Mouse (Mus musculus) cerebellum, adult 9-10 months (tissue): ENCODE measurements around the gene Serf2.

Experiments
- DNase-seq: peaks from one replicate; pipeline ENCODE4 v3.0.0; 2022

The Serf2 gene

DNA sequence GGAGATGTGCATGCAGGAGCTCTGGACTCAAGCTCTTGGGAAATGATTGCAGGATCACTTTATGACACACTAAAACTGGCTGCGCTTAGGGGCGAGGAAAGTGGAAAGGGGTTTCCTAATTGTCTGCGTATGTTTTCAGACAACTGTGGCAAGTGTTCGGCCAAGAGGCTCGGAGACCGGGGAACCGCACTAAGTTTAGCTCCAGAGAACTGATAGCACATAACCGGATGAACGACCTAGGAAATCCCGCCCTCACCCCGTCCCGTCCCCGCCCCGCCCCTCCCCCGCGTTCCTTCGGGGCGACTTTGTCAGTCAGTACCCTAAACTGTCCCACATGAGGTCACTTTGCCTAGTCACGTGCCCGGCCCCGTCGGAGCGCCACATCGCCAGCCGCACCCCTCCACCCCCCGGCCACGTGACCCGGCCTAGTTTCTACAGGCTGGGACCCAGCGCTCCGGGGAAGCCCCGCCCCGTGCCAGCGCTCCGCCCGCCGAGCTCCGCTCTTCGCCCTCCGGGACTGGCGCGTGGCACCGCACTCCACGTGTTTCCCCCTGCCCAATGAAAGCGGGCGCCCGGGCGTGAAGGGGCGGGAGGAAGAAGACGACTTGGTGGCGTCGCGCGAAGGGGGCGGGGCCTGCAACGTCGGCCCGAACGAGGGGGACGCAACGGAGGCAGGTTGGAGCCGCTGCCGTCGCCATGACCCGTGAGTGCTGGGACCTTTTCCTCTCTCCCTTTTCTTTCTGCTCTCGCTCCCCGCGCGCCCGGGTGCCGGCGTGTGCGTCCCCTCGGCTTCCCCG, at the start of gene Serf2:
Serf2 (plus strand) TSS at position 457 of the 797 bp plus-strand sequence.
- peak; percentile 99 for DNase-seq

DNA sequence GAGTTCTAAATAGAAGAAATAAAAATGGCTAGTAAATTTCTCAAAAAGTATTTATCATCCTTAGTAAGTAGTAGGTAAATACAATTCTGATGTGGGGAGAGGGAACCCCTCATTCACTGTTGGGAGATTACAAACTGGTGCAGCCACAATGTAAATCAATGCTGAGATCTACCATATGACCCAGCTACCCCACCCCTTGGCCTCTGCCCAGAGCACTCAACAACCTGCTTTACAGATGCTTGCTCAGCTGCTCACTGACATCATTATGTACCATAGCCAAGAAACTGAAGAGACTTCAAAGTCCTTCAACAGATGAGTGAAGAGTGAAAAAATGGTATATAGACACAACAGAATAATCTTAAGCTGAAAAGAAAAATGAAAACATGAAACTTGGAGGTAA, 45.7 kb upstream of the Serf2 start:
- DNase-seq = no peak

DNA sequence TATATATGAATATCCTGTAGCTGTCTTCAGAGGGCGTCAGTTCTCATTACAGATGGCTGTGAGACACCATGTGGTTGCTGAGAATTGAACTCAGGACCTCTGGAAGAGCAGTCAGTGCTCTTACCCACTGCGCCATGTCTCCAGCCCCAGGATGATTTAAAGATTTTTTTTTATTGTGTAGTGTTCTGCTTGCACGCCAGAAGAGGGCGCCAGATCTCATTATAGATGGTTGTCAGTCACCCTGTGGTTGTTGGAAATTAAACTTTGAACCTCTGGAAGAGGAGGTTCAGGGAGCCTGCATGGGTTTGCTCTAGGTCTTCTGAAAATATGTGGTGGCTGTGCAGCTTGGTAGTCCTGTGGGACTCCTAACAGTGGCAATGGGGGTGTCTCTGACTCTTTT, 40.8 kb upstream of the Serf2 start:
- DNase-seq = peak; percentile 31

DNA sequence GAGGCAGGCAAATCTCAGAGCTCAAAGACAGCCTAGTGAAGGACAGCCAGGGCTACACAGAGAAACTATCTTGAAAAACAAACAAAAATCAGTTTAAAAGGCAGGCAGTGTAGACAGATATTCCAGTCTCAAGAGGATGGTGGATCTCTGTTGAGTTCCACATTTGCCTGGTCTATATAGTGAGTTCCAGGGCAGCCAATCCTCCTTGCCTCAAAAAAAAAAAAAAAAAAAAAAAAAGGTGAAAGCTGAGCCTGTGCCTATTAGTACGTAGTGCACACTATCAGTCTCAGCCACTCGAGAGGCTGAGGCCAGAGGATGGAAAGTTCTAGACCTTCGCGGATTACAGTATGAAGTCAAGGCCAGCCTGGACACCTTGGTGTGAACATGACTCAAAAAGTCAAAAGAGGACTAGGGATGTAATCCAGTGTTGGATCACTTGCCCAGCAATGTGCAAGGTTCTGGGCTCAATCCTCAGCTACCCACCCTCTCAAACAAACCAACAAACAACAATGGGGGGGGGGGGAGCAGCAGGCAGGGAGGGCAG, 36.1 kb upstream of the Serf2 start:
- no peak for DNase-seq

DNA sequence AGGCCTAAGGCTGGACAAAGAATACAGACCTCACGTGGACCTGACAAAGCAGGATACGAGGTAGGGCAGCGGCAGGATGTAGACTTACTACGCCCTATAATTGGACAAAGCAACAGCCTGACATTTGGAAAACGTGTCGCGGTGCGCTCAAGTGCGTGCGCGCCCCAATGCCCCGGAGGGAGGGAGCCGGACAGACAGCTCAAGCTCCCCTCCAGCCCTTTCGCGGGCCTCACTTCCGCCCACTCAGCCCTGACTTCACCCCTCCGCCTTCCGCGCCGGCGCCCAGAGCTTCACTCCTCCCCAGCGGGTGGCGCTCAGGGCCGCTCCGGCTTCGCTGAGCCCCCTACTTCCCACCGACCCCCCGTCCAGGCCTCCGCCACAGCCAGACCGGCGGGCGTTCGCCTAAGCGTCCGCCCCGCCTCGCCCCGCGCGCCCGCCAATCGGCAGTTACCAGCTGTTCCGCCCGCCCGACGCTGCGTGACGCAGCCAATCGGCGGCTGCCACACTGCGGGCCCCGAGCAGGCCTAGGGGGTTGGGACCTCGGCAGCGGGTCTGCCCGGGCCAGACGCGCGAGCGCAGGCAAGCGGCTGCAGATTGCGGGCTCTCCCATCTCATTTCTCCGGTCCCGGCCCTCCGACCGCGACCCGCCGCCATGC, 35.5 kb upstream of the Serf2 start, which contains the start of the genes Pdia3 and Catsper2:
Pdia3 (plus strand) TSS at position 389 of the 656 bp plus-strand sequence.
Catsper2 (minus strand) TSS at position 406 of the 656 bp plus-strand sequence.
- peak; percentile 92 for DNase-seq

DNA sequence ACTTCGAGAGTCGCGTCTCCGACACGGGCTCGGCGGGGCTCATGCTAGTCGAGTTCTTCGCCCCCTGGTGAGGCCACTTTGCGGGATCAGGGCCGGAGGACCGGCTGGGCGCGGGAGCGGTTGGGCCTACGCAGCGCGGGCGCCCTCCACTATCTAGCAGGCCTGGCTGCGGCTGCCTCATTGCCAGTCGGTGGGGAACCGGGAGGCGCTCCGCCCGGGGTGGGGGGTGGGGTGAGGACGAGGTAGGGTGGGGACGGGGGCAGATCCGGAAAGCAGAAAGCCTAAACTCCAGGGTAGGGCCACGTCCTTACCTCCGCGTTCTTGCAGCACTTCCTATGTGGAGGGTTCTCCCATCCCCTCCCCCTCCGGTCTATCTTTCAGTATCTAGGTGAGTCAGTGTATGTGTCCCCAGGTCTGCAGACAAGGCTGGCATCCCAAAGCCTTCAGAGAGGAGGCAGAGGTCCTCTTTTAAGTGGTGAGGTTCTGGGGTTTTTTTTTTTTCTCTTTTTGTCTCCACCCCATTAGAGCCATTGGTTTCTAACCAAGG, 34.8 kb upstream of the Serf2 start:
- DNase-seq = peak; percentile 61

DNA sequence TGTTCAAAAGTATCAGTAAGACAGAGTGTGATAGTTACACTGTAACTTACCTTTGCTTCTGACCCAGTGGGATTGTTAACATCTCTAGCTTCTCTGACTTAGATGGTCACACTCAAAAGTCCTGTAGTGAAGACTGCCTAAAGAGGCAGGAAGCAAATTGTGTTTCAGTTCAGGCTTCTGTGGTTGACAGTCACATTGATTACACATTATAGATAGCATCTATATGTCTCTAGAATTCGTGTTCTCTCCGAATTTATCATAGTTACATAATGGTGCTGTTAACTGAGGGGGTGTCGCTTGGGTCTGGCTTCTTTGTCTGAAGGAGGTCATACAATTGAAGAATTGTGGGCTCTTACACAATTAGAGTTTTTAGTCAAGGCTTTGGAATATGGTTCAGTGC, 33.9 kb upstream of the Serf2 start:
- DNase-seq = no peak

DNA sequence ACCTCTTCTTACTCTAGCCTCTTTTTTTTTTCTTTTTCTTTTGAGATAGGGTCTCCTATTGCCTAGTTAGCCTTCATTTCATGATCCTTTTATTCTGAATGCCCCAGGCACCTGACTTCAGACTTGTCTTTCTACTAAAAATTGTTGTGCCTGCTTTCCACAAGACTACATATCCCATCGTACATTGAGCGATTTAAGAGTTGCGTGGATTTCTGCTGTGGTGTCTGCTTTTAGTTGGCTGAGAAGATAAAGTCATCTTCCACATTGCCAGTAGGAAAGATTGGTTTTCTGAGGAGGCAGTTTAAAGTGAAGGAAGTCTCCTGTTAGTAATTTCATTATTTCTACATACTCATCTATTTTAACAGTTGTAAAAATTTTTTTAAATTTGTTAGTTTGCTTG, 33.4 kb upstream of the Serf2 start:
- DNase-seq = no peak

DNA sequence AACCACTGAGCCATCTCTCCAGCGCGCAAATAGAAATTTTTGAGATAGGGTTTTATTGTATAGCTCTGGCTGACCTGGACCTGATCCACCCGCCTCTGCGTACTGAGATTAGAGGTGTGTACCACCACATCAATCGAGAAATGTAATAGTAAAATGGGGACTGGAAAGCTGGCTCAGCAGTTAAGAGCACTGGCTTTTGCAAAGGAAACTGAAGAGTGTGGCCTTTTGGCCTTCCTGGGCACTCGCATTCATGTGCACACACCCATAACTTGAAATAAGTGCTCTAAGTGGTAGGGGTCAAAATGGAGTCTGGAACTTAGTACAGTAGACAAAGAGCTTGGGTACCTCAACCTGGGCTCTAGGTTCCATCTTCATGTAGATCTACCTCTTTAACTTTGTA, 32.6 kb upstream of the Serf2 start:
- no peak for DNase-seq

DNA sequence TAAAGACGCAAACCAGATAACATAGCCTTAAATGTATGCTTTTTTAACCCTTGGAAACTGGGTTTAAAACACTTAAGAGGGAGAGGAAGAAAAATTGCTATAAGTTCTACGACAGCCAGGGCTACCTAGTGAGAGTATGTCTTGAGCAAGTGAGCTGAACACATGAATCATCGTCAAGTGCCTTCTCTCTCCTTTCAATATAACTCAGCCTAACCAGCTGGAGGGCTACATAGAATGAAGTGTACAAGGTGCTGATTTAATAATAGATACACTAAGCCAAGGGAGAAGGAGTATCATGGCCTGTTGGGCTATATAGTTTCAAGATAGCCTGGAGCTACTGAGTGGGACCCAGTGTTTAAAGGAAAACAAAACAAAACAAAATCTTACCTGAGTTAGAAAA, 30.5 kb upstream of the Serf2 start:
- no peak for DNase-seq

DNA sequence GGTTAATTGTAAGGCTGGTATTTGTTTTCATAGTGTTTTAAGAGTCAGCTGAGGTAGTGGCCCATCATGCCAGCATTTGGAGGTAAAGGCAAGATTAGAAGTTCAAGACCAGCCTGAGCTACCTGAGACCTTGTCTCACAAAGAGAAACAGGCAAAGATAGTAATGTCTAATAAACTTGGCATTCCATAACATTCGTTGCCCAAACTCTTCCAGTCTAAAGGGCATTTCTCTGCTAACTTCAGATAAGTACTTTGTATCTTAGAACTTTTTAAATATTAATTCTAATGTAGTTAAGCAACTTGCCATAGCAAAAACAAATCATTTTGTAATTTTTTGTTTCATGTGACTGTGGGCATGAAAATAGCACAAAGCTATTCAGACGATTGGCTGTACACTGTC, 25.8 kb upstream of the Serf2 start:
- no peak for DNase-seq

DNA sequence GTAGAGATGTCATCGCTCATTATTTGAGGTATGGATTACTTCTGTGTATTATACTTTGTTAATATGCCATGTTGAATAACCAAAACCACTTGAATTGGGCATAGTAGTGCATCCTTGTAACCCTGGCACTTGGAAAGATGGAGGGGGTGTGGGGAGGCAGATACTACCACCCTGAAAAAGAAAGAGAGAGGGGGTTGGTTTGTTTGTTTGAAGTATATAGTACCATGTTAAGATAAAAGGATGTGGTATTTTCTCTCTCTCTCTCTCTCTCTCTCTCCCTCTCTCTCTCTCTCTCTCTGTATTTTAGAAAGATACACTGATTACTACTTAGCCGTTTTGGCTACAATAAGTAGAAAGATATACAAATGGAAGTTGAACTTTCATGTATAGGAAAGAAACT, 23.1 kb upstream of the Serf2 start:
- DNase-seq = no peak

DNA sequence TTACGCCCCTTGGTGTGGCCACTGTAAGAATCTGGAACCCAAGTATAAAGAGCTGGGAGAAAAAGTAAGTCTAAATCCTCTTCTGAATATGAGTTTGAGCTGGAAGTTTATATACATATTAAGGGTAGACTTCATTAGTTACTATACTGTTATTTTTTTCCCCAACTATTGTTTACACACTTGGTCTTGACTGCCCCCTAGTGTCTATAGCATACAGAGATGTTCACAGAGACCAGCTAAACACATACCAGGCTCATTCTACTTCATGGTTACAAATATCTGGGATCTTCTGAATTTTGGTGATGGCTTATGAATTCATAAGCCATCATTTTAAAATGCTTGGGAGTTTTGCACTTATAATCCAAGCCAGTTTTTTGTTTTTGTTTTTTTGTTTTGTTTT, 14.1 kb upstream of the Serf2 start:
- no peak for DNase-seq

DNA sequence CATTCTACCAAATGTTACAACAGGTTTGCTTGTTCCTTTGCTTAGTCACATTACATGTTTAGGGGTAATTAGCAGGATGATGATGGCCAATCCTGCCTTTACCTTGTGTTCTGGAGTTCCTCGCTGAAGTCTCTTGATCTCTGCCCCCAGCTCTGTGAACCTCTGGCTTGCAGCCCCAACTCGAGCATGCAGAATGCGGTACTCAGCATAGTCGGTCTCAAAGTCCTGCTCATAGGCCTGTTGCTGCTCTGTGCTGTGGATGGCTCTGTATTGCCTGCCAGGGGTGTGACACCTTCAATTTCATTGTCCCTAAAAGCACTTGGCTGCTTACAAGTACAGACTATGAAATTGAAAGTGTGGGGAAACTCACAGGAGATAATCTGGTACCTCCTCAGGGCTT, 9.2 kb upstream of the Serf2 start:
- no peak for DNase-seq

DNA sequence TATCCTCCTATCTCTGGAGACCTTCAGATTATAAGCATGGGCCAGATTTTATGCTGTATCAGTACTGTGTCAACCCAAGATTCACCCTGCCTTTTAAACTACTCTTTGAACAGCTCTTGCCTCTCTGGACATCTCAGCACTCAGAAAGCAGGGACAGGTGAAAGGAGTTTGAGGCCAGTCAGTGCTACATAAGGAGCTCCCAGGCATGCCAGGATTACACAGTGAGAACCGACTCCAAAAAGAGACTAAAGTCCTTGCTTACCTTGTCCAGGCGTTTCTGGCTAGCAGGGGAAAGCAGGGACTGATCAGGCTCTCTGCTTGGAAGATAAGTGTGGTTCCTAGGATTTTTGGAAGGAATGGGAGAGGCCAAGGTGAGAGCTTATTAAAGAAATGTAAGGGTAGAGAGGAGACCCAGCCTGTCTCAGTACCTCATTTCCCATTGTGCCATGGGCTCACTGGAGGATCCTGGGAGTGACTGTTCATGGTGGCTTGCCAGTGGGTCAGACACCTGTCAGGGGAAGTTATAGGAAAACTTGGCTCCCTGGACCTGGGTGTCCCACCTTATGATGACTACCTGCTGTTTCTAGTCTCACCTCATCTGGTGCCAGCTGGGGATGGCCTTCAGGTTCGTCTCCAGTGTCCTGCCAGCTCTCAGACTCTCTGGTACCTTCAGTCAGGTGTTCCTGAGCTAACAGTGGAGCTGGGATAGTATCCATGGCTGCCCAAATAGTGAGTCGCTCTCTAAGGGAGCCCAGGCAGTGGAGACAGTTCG, 8.0 kb upstream of the Serf2 start:
- DNase-seq = no peak

DNA sequence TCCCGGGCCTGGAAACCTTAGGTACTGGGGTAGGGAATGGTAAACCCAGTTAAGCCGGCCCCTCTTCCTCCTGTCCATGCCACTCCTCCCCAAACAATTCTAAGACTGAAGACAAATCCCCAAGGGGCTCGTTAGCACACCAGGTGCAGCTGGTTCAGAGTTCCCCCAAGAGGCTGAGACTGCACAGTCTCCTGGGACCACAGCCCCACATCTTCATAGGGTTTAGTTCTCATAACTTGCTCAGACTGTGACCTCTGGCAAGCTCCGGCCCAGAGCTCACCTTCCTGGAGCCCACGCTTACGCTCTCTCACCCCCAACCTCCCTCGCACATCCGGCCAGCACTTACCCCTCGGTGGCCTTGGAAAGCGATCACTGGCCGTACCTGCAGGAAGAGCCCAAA, 7.2 kb upstream of the Serf2 start:
- DNase-seq = no peak

DNA sequence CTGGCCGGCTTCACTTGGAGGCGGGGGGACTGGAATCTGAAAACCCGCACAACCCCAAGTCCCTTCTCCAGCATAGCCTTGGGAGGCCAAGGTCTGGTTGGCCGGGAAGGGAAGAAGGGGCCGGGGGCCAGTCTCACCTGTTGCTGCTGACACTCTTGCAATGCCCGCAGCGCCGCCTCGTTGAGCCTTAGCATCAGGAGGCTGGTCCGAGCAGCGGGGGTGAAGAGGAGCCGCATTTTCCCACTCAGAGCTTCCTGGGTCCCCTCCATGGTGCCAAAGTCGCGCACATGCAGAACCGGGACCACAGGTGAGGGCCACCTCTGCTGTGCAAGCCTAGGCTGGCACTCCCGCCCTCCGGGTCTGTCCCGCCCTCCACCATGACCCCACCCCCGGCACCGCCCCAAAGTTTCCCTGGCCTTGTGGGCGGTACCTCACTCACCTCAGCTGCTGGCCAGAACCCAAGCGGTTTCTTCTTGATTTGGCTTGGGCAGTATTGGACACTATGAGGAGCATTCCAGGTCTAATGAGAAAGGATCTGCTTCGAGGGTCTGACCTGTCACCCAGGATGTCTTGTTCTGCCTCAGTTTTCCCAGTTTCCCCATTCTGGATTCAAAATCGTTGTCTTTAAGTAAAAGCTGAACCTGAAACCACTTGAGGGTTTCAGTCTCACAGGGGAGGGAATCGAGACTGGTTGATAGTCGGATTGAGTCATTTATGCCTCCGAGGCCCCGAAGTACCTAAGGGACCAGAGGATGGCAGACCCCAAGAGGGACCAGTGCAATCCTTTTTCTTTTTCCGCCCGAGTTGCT, 6.5 kb upstream of the Serf2 start:
- DNase-seq = peak; percentile 56

DNA sequence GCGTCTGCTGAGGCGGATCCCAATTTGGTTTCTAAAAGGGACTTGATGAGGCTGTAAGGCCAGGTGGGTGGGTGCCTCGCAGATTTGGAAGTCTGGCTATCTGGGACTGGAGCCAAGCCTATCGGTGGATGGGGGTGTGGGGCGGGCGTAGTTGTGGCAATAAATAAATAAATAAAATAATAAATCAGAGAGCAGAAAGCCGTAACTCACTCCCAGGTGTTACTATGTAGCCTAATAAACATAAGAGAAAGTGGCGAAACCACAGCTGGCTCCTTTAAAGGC, 6.0 kb upstream of the Serf2 start:
- DNase-seq = peak; percentile 25

DNA sequence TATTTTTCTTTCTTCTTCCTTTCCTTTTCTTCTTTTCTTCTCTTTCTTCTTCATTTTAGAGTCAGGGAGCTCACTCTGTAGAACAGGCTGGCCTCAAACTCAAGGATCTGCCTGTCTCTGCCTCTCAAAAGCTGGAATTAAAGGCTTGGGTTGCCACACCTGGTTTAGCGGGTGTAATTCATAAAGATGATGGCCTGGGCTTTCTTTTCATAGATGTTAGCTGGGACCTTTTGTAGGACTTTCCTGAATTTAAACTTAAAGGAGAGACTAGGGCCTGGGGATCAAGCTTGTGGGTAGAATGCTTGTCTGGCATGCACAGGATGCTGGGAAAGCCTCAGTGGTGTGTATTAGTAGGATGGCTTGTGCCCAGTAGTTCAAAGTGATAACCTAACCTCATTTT, 4.8 kb upstream of the Serf2 start, which contains the start of gene Ell3:
Ell3 (minus strand) TSS at position 101 of the 400 bp plus-strand sequence.
- DNase-seq = no peak

DNA sequence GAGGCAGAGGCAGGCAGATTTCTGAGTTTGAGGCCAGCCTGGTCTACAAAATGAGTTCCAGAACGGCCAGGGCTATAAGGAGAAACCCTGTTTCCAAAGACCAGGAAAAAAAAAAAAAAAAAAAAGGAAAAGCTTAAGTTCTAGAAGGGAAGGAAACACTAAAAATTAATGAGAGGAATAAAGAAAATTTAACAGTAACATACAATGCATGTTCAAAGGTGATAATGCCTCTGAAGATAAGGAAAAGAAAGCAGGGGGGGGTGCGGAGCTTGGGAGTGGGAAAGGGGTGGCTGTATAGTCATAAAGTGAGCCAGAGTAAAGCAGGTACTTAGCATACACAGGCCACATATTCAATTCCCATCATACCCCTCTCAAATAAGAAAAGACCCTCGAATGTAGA, 3.9 kb upstream of the Serf2 start:
- no peak for DNase-seq

DNA sequence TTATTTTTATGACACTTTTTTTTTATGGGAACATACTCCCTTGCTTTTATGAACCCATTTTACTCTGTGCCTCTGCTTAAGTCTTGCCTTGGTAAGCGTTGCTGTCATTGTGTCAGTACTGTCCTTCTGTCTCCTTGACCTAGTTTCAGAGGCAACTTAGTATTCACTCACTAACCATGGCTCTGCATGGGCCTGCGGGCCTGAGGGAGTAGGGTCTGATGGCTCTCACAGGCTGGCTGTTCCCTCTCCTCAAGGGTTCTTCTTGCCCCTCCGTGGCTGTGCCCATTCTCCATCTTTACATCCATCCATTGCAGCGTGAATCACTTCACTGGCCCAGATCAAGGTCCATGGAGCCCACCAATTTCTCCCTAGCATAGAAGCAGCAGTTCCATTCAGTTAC, 2.5 kb upstream of the Serf2 start:
- no peak for DNase-seq

DNA sequence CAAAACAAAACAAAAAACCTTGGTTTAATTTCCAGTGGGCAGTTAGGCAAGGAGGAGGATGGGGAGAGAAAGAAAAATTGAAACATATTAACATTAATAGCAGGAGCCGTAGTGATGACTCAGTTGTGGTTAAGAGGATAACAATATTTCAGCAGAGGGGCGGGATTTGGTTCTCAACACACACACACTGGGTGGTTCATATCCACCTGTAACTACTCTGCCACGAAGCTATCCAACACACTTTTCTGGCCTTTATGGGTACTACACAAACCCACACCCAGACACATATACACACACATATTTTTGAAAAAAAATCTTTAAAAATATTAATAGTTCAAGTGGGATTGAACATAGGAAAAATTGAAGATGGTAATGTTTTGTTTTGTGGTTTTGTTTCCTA, 2.0 kb upstream of the Serf2 start:
- no peak for DNase-seq
